Mouse (Mus musculus): ENCODE results near the gene Matk. TPM values are rescaled to one million over a fixed set of nuclear protein-coding genes. Genes with fewer than 3 reads are reported as not detected.

Matk gene
- polyA plus RNA-seq, 1 experiment = 0.67 TPM

- H3K4me2 ChIP-seq (ENCODE audit: low read depth) = no peak overlapping the region
- H3K4me3 ChIP-seq = no peak overlapping the region
- H3K27me3 ChIP-seq (ENCODE audit: control insufficient read depth, insufficient read depth, insufficient read length) = peaks cover 20% of the 10 kb centered on the region
- H3ac ChIP-seq (ENCODE audit: control insufficient read depth, insufficient read length) = no peak overlapping the region
- TF ChIP-seq MAX (IDR thresholded peaks at IDR 0.05; ENCODE audit: low read depth) (no peak), MYOD1 (IDR thresholded peaks at IDR 0.05; ENCODE audit: control insufficient read depth in 1 of 3, insufficient read length in 2 of 3, low read depth in 2 of 3) (no peak), E2F4 (IDR thresholded peaks at IDR 0.05; ENCODE audit: insufficient read depth) (no peak), USF1 (IDR thresholded peaks at IDR 0.05; ENCODE audit: low read depth) (no peak), SRF (IDR thresholded peaks at IDR 0.05; ENCODE audit: control insufficient read depth, insufficient read length, low read depth) (no peak), POLR2A (IDR thresholded peaks at IDR 0.05; ENCODE audit: insufficient read length, low read depth) (no peak), CEBPB (IDR thresholded peaks at IDR 0.05; ENCODE audit: insufficient read depth, poor library complexity, severe bottlenecking) (no peak), TCF3 (IDR thresholded peaks at IDR 0.05; ENCODE audit: insufficient read length, low read depth) (no peak), TCF12 (IDR thresholded peaks at IDR 0.05; ENCODE audit: insufficient read depth, poor library complexity, severe bottlenecking) (no peak), REST (IDR thresholded peaks at IDR 0.05; ENCODE audit: insufficient read depth, insufficient read length) (no peak)
- peaks cover 3% of the 10 kb centered on the region for H3K79me2 ChIP-seq (ENCODE audit: control insufficient read depth, insufficient read depth)
- H3K36me3 ChIP-seq (ENCODE audit: control insufficient read depth, insufficient read depth) = no peaks in the 10 kb centered on the region
Measured at GRCm38 (mm10) chr10:81288601-81289000, 35.9 kb downstream of the Matk start.

GRCm38 (mm10) chr10:81289278-81289677 is 36.5 kb downstream of the Matk start:
- Histone ChIP-seq H3K4me2 (ENCODE audit: low read depth) (no peak overlapping the region), H3K36me3 (ENCODE audit: control insufficient read depth, insufficient read depth) (no peaks in the 10 kb centered on the region), H3K79me2 (ENCODE audit: control insufficient read depth, insufficient read depth) (peaks cover 9% of the 10 kb centered on the region), H3K4me3 (no peak overlapping the region), H3ac (ENCODE audit: control insufficient read depth, insufficient read length) (no peak overlapping the region), H3K27me3 (ENCODE audit: control insufficient read depth, insufficient read depth, insufficient read length) (peaks cover 13% of the 10 kb centered on the region)
- TF ChIP-seq USF1 (IDR thresholded peaks at IDR 0.05; ENCODE audit: low read depth) (no peak), MAX (IDR thresholded peaks at IDR 0.05; ENCODE audit: low read depth) (no peak), MYOD1 (IDR thresholded peaks at IDR 0.05; ENCODE audit: control insufficient read depth in 1 of 3, insufficient read length in 2 of 3, low read depth in 2 of 3) (no peak), CEBPB (IDR thresholded peaks at IDR 0.05; ENCODE audit: insufficient read depth, poor library complexity, severe bottlenecking) (no peak), POLR2AphosphoS2 (IDR thresholded peaks at IDR 0.05; ENCODE audit: insufficient read length, low read depth) (no peak), E2F4 (IDR thresholded peaks at IDR 0.05; ENCODE audit: insufficient read depth) (no peak), MYOG (IDR thresholded peaks at IDR 0.05; ENCODE audit: control insufficient read depth in 1 of 3, insufficient read depth in 1 of 3, insufficient read length in 2 of 3, low read depth in 2 of 3) (peak in 1 of 3 experiments; percentile 27)

GRCm38 (mm10) chr10:81289811-81290210 is 37.1 kb downstream of the Matk start:
- H3K27me3 ChIP-seq (ENCODE audit: control insufficient read depth, insufficient read depth, insufficient read length) = peaks cover 8% of the 10 kb centered on the region
- no peaks in the 10 kb centered on the region for H3K36me3 ChIP-seq (ENCODE audit: control insufficient read depth, insufficient read depth)
- no peak overlapping the region for H3K4me3 ChIP-seq
- H3K4me2 ChIP-seq (ENCODE audit: low read depth) = no peak overlapping the region
- H3K79me2 ChIP-seq (ENCODE audit: control insufficient read depth, insufficient read depth) = peaks cover 15% of the 10 kb centered on the region
- TF ChIP-seq MAX (IDR thresholded peaks at IDR 0.05; ENCODE audit: low read depth) = no peak
- TF ChIP-seq POLR2AphosphoS2 (IDR thresholded peaks at IDR 0.05; ENCODE audit: insufficient read length, low read depth) = no peak
- no peak for TF ChIP-seq REST (IDR thresholded peaks at IDR 0.05; ENCODE audit: insufficient read depth, insufficient read length)
- no peak overlapping the region for H3ac ChIP-seq (ENCODE audit: control insufficient read depth, insufficient read length)

GRCm38 (mm10) chr10:81290698-81291460 is 38.1 kb downstream of the Matk start:
- no peak overlapping the region for H3K4me2 ChIP-seq (ENCODE audit: low read depth)
- H3K36me3 ChIP-seq (ENCODE audit: control insufficient read depth, insufficient read depth) = no peaks in the 10 kb centered on the region
- H3K79me2 ChIP-seq (ENCODE audit: control insufficient read depth, insufficient read depth) = peaks cover 23% of the 10 kb centered on the region
- no peak overlapping the region for H3ac ChIP-seq (ENCODE audit: control insufficient read depth, insufficient read length)
- H3K27me3 ChIP-seq (ENCODE audit: control insufficient read depth, insufficient read depth, insufficient read length) = no peaks in the 10 kb centered on the region
- no peak overlapping the region for H3K4me3 ChIP-seq
- no peak for TF ChIP-seq CEBPB (IDR thresholded peaks at IDR 0.05; ENCODE audit: insufficient read depth, poor library complexity, severe bottlenecking)
- no peak for TF ChIP-seq REST (IDR thresholded peaks at IDR 0.05; ENCODE audit: insufficient read depth, insufficient read length)

- Histone ChIP-seq H3K27me3 (ENCODE audit: control insufficient read depth, insufficient read depth, insufficient read length) (no peaks in the 10 kb centered on the region), H3K36me3 (ENCODE audit: control insufficient read depth, insufficient read depth) (no peaks in the 10 kb centered on the region), H3K79me2 (ENCODE audit: control insufficient read depth, insufficient read depth) (peaks cover 26% of the 10 kb centered on the region), H3K4me2 (ENCODE audit: low read depth) (peak within 1 kb of the TSS; percentile 27), H3ac (ENCODE audit: control insufficient read depth, insufficient read length) (no peak within 1 kb of the TSS), H3K4me3 (peak within 1 kb of the TSS; percentile 37)
- TF ChIP-seq REST (IDR thresholded peaks at IDR 0.05; ENCODE audit: insufficient read depth, insufficient read length) (no peak), USF1 (IDR thresholded peaks at IDR 0.05; ENCODE audit: low read depth) (no peak), CEBPB (IDR thresholded peaks at IDR 0.05; ENCODE audit: insufficient read depth, poor library complexity, severe bottlenecking) (no peak), MAX (IDR thresholded peaks at IDR 0.05; ENCODE audit: low read depth) (no peak), TCF3 (IDR thresholded peaks at IDR 0.05; ENCODE audit: insufficient read length, low read depth) (no peak), SRF (IDR thresholded peaks at IDR 0.05; ENCODE audit: control insufficient read depth, insufficient read length, low read depth) (no peak), POLR2AphosphoS2 (IDR thresholded peaks at IDR 0.05; ENCODE audit: insufficient read length, low read depth) (no peak), E2F4 (IDR thresholded peaks at IDR 0.05; ENCODE audit: insufficient read depth) (no peak), MYOD1 (IDR thresholded peaks at IDR 0.05; ENCODE audit: control insufficient read depth in 1 of 3, insufficient read length in 2 of 3, low read depth in 2 of 3) (no peak), TCF12 (IDR thresholded peaks at IDR 0.05; ENCODE audit: insufficient read depth, poor library complexity, severe bottlenecking) (no peak), POLR2A (IDR thresholded peaks at IDR 0.05; ENCODE audit: insufficient read length, low read depth) (no peak), MYOG (IDR thresholded peaks at IDR 0.05; ENCODE audit: control insufficient read depth in 1 of 3, insufficient read depth in 1 of 3, insufficient read length in 2 of 3, low read depth in 2 of 3) (no peak)
Measured at GRCm38 (mm10) chr10:81291511-81292104, 38.9 kb downstream of the Matk start, which contains the start of gene Tjp3. TSS of gene Tjp3 (minus strand) at chr10:81291581.
